ENCODE assay signal across 15 mouse cellular contexts in genomic region chr12:103214797-103215196, GRCm38 (mm10). TPM values are rescaled to one million over a fixed set of nuclear protein-coding genes. Genes with fewer than 3 reads are reported as not detected.
A peak's percentile ranks its signal among the peaks of the same experiment; 100 is the strongest.
DNase-seq lines count a peak whose midpoint lies in the region; ATAC-seq and TF ChIP-seq lines count a peak whose summit lies in the region.
"Had no signal": no experiment of that assay in that cellular context is flagged by ENCODE, and none has a peak within 500 bp of the region (broad histone marks: within the 10 kb centered on the region; RNA-seq: fewer than 3 reads in every experiment).

No protein-coding gene starts in this region.

- H3K9ac ChIP-seq in kidney, embryonic 15.5 days, result no peak overlapping the region
- H3K9ac ChIP-seq in hindbrain, embryonic 15.5 days, result no peak overlapping the region
- no peak overlapping the region for H3K9ac ChIP-seq in midbrain, embryonic 15.5 days
- H3K9ac ChIP-seq: liver, embryonic 13.5 days had no signal

- 72% methylated on average over 2 of the region's 2 CpGs for WGBS in kidney, embryonic 15.5 days
- 83% methylated on average over 2 of the region's 2 CpGs for WGBS in kidney, adult 2 months
- WGBS in hindbrain, embryonic 15.5 days, result 98% methylated on average over 2 of the region's 2 CpGs
- 93% methylated on average over 2 of the region's 2 CpGs for WGBS in midbrain, embryonic 15.5 days

- H3K36me3 ChIP-seq in kidney, embryonic 15.5 days, result no peaks in the 10 kb centered on the region
- H3K36me3 ChIP-seq in kidney, adult 2 months (ENCODE audit: control insufficient read depth, insufficient read depth, low read length), result no peaks in the 10 kb centered on the region
- no peaks in the 10 kb centered on the region for H3K36me3 ChIP-seq in hindbrain, embryonic 15.5 days
- no peaks in the 10 kb centered on the region for H3K36me3 ChIP-seq in midbrain, embryonic 15.5 days (replicated peaks)
- H3K36me3 ChIP-seq: liver, embryonic 13.5 days had no signal

- peaks cover 31% of the 10 kb centered on the region for H3K4me1 ChIP-seq in kidney, embryonic 15.5 days
- no peaks in the 10 kb centered on the region for H3K4me1 ChIP-seq in kidney, adult 2 months (ENCODE audit: control insufficient read depth, insufficient read depth, low read length)
- peaks cover 16% of the 10 kb centered on the region for H3K4me1 ChIP-seq in hindbrain, embryonic 15.5 days (replicated peaks)
- H3K4me1 ChIP-seq in midbrain, embryonic 15.5 days, result peaks cover 14% of the 10 kb centered on the region; the same call in 1 of the 2 replicates
- H3K4me1 ChIP-seq: liver, embryonic 13.5 days had no signal

- no peak for TF ChIP-seq POLR2A in kidney, adult 2 months (IDR thresholded peaks at IDR 0.05; ENCODE audit: low read depth, low read length)

- no peaks in the 10 kb centered on the region for H3K9me3 ChIP-seq in kidney, embryonic 15.5 days (replicated peaks)
- H3K9me3 ChIP-seq in hindbrain, embryonic 15.5 days, result no peaks in the 10 kb centered on the region
- H3K9me3 ChIP-seq in midbrain, embryonic 15.5 days, result no peaks in the 10 kb centered on the region
- H3K9me3 ChIP-seq: liver, embryonic 13.5 days had no signal

- no peaks in the 10 kb centered on the region for H3K27me3 ChIP-seq in kidney, embryonic 15.5 days
- no peaks in the 10 kb centered on the region for H3K27me3 ChIP-seq in kidney, adult 2 months (replicated peaks; ENCODE audit: control insufficient read depth, insufficient read depth, low read length)
- H3K27me3 ChIP-seq in hindbrain, embryonic 15.5 days, result no peaks in the 10 kb centered on the region
- H3K27me3 ChIP-seq in midbrain, embryonic 15.5 days (replicated peaks), result no peaks in the 10 kb centered on the region
- H3K27me3 ChIP-seq: liver, embryonic 13.5 days had no signal

- no peak for ATAC-seq in kidney, embryonic 15.5 days (replicated peaks; ENCODE audit: low FRiP score)
- ATAC-seq in hindbrain, embryonic 15.5 days (ENCODE audit: low FRiP score, low read depth), result peak; percentile 29; the same call in 1 of the 2 replicates
- ATAC-seq in midbrain, embryonic 15.5 days (replicated peaks), result peak; percentile 67

- H3K27ac ChIP-seq in gastrocnemius, adult 2 months, result peak overlapping the region; percentile 92
- peak overlapping the region; percentile 66; the same call in 1 of the 2 replicates for H3K27ac ChIP-seq in kidney, embryonic 15.5 days
- no peak overlapping the region for H3K27ac ChIP-seq in kidney, adult 2 months (ENCODE audit: insufficient read depth, low read depth, low read length)
- 0 out of 2 replicates have a peak overlapping the region, but pooled peaks have one; percentile 25 for H3K27ac ChIP-seq in hindbrain, embryonic 15.5 days (replicated peaks)
- peak overlapping the region; percentile 14; the same call in 1 of the 2 replicates for H3K27ac ChIP-seq in midbrain, embryonic 15.5 days
- H3K27ac ChIP-seq: left cerebral cortex, adult 2 months; liver, embryonic 13.5 days had no signal

- intact Hi-C loops in gastrocnemius, adult 2 months (cut with DNase I), result no loop called here
- intact Hi-C loops in gastrocnemius, postnatal 36 days (cut with DNase I), result no loop called here

- DNase-seq in gastrocnemius, adult 2 months, result no peak
- DNase-seq in gastrocnemius, postnatal 36 days, result no peak
- no peak for DNase-seq in kidney, adult 2 months
- DNase-seq in ovary, postnatal 36 days (ENCODE audit: low spot score), result no peak
- DNase-seq: B cell, adult 2 months; cerebellum, adult 11-12 months; gastrocnemius, postnatal 14 days; liver, embryonic 13.5 days; spleen, adult 18-20 months; thymus, adult 18-20 months had no signal

- TF ChIP-seq CTCF in gastrocnemius, adult 2 months (IDR thresholded peaks at IDR 0.05), result no peak
- no peak for TF ChIP-seq CTCF in kidney, adult 2 months (conservative IDR thresholded peaks at IDR 0.05; ENCODE audit: insufficient read depth, insufficient read length, low read depth, low read length)

- H3K4me3 ChIP-seq in gastrocnemius, adult 2 months, result no peak overlapping the region
- no peak overlapping the region for H3K4me3 ChIP-seq in kidney, embryonic 15.5 days (replicated peaks)
- H3K4me3 ChIP-seq in kidney, adult 2 months (ENCODE audit: insufficient read depth, low read depth, low read length), result no peak overlapping the region
- no peak overlapping the region for H3K4me3 ChIP-seq in hindbrain, embryonic 15.5 days
- H3K4me3 ChIP-seq in midbrain, embryonic 15.5 days, result no peak overlapping the region
- H3K4me3 ChIP-seq: left cerebral cortex, adult 2 months; liver, embryonic 13.5 days had no signal

- H3K4me2 ChIP-seq in kidney, embryonic 15.5 days, result no peak overlapping the region
- no peak overlapping the region for H3K4me2 ChIP-seq in hindbrain, embryonic 15.5 days
- H3K4me2 ChIP-seq in midbrain, embryonic 15.5 days, result no peak overlapping the region
- H3K4me2 ChIP-seq: liver, embryonic 13.5 days had no signal

RNA-seq across cellular contexts. Expression of gene Prima1, which starts 27.2 kb away (rescaled TPM):
- 10 to 100 TPM; 20.8 to 28.6 TPM for total RNA-seq in gastrocnemius, adult 2 months (2021)
- 10 to 100 TPM; 19.0 to 37.2 TPM for total RNA-seq in gastrocnemius, postnatal 36 days (2021)
- polyA plus RNA-seq in kidney, embryonic 15.5 days (2015; fragmentation: Nextera tagmentation; extraction: Ambion mirVana), result 0.62 and 1.2 TPM in 2 replicates
- 6.5 and 6.6 TPM in 2 replicates for polyA plus RNA-seq in kidney, adult 2 months (2012; rRNA removed)
- 1.4 and 3.3 TPM in 2 replicates for polyA plus RNA-seq in hindbrain, embryonic 15.5 days (2015; fragmentation: Nextera tagmentation; extraction: Ambion mirVana)
- 1.2 and 1.5 TPM in 2 replicates for polyA plus RNA-seq in midbrain, embryonic 15.5 days (2015; fragmentation: Nextera tagmentation; extraction: Ambion mirVana)
- total RNA-seq: megakaryocyte progenitor cell, adult 5-6 weeks had no signal
- polyA plus RNA-seq: liver, embryonic 13.5 days had no signal
